Mouse (Mus musculus) G1E-ER4 (cell line): ENCODE data around the gene Irx2. TPM values are rescaled to one million over a fixed set of nuclear protein-coding genes. Genes with fewer than 3 reads are reported as not detected.

Source experiments
- GATA1 ChIP-seq: IDR thresholded peaks from one replicate; pipeline ENCODE4 v1.8.0; 2012; ENCODE audit warnings: low read length, inconsistent platforms
- polyA plus RNA-seq: library from polyadenylated mRNA; stranded (reverse); fragments of >175 nt; gene quantifications from 2 replicates; pipeline ENCODE4 v1.2.3, GENCODE M21; 2012

Gene Irx2
- polyA plus RNA-seq, 1 experiment, result not detected

GRCm38 (mm10) chr13:72630501-72631372 is 2.1 kb downstream of the Irx2 start:
- no peak for TF ChIP-seq GATA1

DNA sequence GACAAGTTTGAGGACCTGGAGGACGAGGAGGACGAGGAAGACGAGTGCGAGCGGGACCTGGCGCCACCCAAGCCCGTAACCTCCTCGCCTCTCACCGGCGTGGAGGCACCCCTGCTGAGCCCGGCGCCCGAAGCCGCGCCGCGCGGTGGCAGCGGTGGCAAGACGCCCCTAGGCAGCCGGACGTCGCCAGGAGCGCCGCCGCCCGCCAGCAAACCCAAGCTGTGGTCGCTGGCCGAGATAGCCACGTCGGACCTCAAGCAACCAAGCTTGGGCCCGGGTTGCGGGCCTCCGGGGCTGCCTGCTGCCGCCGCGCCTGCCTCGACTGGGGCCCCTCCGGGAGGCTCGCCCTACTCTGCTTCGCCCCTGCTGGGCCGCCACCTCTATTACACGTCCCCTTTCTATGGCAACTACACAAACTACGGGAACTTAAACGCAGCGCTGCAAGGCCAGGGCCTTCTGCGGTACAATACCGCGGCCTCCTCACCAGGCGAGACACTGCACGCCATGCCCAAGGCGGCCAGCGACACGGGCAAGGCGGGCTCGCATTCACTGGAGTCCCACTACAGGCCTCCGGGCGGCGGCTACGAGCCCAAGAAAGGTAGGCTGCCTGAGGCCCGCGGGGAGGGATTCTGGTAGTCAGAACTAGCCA is 2.9 kb downstream of the Irx2 start:
- TF ChIP-seq GATA1, result no peak

DNA sequence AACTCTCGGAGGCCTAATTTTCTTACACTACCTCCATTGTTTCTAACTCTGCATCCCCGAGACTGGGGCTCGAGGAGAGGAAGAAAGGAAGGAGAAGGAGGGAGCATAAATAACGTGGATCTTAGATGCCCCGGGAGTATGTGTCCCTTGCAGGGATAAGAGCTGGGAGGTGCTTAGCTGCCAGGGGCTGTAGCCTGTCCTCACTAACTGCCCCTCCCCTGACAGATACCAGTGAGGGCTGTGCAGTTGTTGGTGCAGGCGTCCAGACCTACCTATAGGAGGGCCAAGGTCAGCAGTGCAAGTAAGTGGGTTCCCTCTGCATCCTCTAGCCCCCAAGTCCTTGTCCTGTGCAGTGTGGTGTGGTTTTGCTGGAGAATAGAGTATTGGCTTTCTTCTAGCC is 3.7 kb downstream of the Irx2 start:
- no peak for TF ChIP-seq GATA1

GRCm38 (mm10) chr13:72633097-72633496 is 4.5 kb downstream of the Irx2 start:
- no peak for TF ChIP-seq GATA1

GRCm38 (mm10) chr13:72634752-72635315 is 6.2 kb downstream of the Irx2 start:
- no peak for TF ChIP-seq GATA1

DNA sequence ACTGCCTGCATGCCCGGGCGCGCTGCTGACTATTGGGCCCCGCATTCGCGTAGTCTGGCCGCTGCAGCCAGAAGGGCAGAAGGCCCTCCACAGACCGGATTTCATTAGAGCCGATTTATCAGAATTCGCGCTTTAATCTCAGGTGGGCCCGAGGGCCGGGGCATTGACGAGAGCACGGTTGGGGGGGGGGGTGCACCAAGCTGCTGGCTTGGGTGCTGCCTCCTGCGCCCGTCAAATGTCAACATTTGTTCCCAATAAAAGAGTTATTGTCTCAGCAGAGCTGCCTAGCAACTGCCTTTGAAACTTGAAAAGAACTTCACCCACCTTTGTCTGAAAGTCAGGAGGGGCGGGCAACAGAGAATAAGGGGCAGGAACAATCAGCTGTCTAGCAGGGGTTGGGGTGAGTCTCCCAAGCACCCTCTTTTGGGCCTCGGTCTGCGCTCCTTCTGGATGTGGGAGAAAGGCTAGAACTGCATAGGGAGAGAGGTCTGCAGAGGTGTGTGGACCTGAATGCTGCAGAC is 7.8 kb downstream of the Irx2 start:
- TF ChIP-seq GATA1, result no peak

GRCm38 (mm10) chr13:72637536-72637935 is 8.9 kb downstream of the Irx2 start:
- no peak for TF ChIP-seq GATA1

DNA sequence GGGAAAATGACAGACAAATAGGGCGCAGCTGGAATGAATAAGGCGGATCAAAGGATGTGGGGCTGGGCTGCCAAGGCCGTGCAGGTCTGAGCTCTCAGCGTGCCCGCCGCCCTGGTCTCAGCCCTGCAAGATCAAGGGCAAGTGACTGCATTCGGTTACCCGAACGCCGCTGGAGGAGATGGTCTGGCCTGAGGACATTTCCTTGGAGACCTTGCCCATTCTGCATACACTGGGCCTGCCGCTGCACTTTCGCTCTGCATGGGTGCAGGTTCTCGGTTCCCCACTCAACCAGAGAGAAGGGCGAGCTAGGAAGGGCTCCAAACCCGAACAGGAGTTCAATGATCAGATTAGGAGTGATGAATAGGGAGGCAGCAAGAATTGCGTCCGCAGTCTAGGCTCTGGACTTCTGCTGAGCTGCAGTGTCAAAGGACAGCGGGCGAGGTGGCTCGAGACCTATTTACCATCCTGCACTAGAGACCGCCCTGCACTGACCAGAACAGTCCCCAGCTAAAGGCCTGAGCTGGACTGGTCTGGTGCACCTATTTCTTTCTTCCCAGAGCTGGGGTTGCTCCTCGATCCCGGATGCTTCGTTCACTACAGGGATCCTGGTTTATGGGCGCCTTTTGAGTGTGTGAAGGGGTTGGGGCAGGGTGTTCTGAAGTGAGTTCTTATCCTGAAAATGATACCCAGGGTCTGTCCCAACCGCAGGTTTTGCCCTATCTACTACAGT is 9.9 kb downstream of the Irx2 start:
- TF ChIP-seq GATA1, result no peak

DNA sequence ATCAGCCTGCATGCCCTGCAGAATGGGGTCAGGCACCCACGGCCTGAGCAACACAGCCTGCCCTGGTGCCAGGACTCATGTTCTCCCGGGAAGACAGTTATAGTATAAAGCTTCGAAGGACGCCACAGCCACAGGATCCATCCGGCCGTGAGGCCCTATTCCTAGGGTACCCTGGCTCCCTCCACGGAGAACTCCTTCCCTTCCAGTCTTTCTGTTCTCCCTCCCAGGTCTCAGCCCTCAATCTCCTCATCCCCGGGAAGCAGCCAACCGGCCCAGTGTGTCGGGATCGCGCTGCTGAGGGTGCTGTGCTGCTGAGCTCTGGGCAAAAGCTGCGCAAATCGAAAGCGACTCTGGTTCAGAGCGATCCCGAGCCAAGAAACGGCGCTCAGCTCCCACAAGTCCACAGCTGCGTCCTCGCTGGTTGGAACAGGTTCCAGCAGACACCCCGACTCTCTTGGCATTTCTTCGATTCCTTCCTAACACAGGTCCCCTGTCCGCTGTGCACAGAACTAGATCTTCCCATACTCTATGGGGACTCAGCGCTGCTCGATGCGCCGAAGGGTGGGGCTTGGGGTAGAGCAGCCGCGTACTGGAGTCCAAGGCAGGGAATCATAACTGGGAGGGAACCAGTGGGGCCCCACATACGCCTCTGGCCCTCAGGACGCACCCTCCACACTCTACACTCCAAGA is 11.0 kb downstream of the Irx2 start:
- no peak for TF ChIP-seq GATA1

DNA sequence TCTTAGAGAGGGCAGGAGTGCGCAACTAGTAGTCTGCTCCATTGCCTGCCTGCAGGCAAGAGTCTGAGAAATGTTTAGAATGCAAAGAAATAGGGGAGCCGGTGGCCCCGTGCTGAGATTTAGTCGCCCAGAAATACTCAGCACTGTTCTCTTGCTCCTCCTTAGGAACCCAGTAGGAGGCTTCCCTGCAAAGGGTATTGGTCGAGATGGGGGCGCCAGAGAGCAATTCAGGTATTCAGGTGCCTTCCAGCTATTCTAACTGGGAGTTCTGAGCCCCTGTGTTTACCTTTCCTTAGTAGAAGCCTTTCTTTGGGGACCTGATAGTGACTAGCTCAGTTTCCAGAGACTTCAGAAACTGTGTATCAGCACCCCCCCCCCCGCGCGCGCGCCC is 11.5 kb downstream of the Irx2 start:
- TF ChIP-seq GATA1, result no peak

- no peak for TF ChIP-seq GATA1
These were observed 27.8 kb downstream of the Irx2 start for GRCm38 (mm10) chr13:72656447-72656846.

DNA sequence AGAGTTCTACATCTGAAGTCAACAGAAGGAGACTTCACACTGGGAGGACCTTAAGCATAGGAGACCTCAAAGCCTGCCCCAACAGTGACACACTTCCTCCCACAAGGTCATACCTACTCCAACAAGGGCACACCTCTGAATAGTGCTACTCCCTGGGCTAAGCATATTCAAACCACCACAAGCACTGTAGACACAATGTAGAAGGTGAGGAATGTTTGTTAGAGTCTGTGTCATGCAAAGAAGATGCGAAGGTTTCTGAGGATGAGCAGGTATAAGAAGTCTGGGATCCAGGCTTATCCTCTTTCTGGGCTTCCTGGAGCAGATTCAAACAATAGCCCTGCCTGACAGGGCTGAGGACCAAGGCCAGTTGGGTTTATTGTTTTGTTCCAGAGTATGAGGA is 47.2 kb downstream of the Irx2 start:
- no peak for TF ChIP-seq GATA1
